8 mouse cellular contexts compared by ENCODE assay signal in genomic region chr6:88431202-88431601, GRCm38 (mm10). TPM values are rescaled to one million over a fixed set of nuclear protein-coding genes. Genes with fewer than 3 reads are reported as not detected.
DNase-seq lines count a peak whose midpoint lies in the region; ATAC-seq and TF ChIP-seq lines count a peak whose summit lies in the region.

No protein-coding gene starts in this region.

- H3K4me2 ChIP-seq in hindbrain, embryonic 16.5 days (ENCODE audit: low read length): no peak overlapping the region
- H3K4me2 ChIP-seq in liver, postnatal 0 days (ENCODE audit: low read depth, low read length): no peak overlapping the region

- TF ChIP-seq EP300 in ES-Bruce4 (IDR thresholded peaks at IDR 0.05; ENCODE audit: insufficient read depth, low read depth, low read length): no peak
- TF ChIP-seq EP300 in liver, postnatal 0 days (IDR thresholded peaks at IDR 0.05; ENCODE audit: low read depth): no peak

- H3K9ac ChIP-seq in ES-Bruce4 (ENCODE audit: low read depth, poor library complexity, severe bottlenecking): no peak overlapping the region
- no peak overlapping the region for H3K9ac ChIP-seq in hindbrain, embryonic 16.5 days (ENCODE audit: low read depth, low read length)
- H3K9ac ChIP-seq in liver, postnatal 0 days (replicated peaks): no peak overlapping the region

- H3K9me3 ChIP-seq in ES-Bruce4 (replicated peaks; ENCODE audit: control insufficient read depth, insufficient read depth, low read length, poor library complexity, severe bottlenecking): no peaks in the 10 kb centered on the region
- H3K9me3 ChIP-seq in hindbrain, embryonic 16.5 days (ENCODE audit: control insufficient read depth, low read length): no peaks in the 10 kb centered on the region
- H3K9me3 ChIP-seq in liver, postnatal 0 days (ENCODE audit: low read length): no peaks in the 10 kb centered on the region

- 39% methylated on average over 4 of the region's 4 CpGs for WGBS in hindbrain, embryonic 16.5 days
- 21% methylated on average over 4 of the region's 4 CpGs for WGBS in liver, postnatal 0 days (ENCODE audit: insufficient replicate concordance)

- TF ChIP-seq CTCF in ES-Bruce4 (IDR thresholded peaks at IDR 0.05; ENCODE audit: low read depth, low read length): peak; percentile 75
- TF ChIP-seq CTCF in liver, postnatal 0 days (IDR thresholded peaks at IDR 0.05; ENCODE audit: low read depth): peak; percentile 81

- TF ChIP-seq POLR2A in ES-Bruce4 (IDR thresholded peaks at IDR 0.05; ENCODE audit: insufficient read depth, low read length): no peak

- no peaks in the 10 kb centered on the region for H3K36me3 ChIP-seq in ES-Bruce4 (ENCODE audit: control insufficient read depth, insufficient read depth, low read length, poor library complexity, severe bottlenecking)
- H3K36me3 ChIP-seq in hindbrain, embryonic 16.5 days (ENCODE audit: control insufficient read depth, insufficient read depth, low read length): no peaks in the 10 kb centered on the region
- no peaks in the 10 kb centered on the region for H3K36me3 ChIP-seq in liver, postnatal 0 days (replicated peaks; ENCODE audit: insufficient read depth, low read length)

- DNase-seq in gastrocnemius, adult 18-20 months (ENCODE audit: low spot score): peak; percentile 14
- no peak for DNase-seq in gastrocnemius, postnatal 25 days
- DNase-seq in embryo, embryonic 10.5 days (ENCODE audit: low spot score): peak; percentile 73
- peak; percentile 54 for DNase-seq in liver, postnatal 0 days
- DNase-seq in frontal cortex, postnatal 36 days (ENCODE audit: low spot score in 2 of 2): no peak

- H3K27ac ChIP-seq in ES-Bruce4 (ENCODE audit: insufficient read depth, low read length): no peak overlapping the region
- no peak overlapping the region for H3K27ac ChIP-seq in hindbrain, embryonic 16.5 days (ENCODE audit: low read depth, low read length)
- H3K27ac ChIP-seq in liver, postnatal 0 days (ENCODE audit: low read depth): no peak overlapping the region

- 0 out of 2 replicates have a peak, but pooled peaks have one; percentile 52 for ATAC-seq in hindbrain, embryonic 16.5 days
- ATAC-seq in liver, postnatal 0 days: peak; percentile 71
- no peak for ATAC-seq in activated CD4-positive, CD25-positive, alpha-beta regulatory T cell, adult 4 months

- no peaks in the 10 kb centered on the region for H3K27me3 ChIP-seq in ES-Bruce4 (ENCODE audit: control insufficient read depth, insufficient read depth, low read length, poor library complexity, severe bottlenecking)
- no peaks in the 10 kb centered on the region for H3K27me3 ChIP-seq in hindbrain, embryonic 16.5 days (replicated peaks; ENCODE audit: control insufficient read depth, insufficient read depth, low read length)
- no peaks in the 10 kb centered on the region for H3K27me3 ChIP-seq in liver, postnatal 0 days (ENCODE audit: insufficient read depth, low read length)

- no peaks in the 10 kb centered on the region for H3K4me1 ChIP-seq in ES-Bruce4 (ENCODE audit: control insufficient read depth, insufficient read depth, low read length)
- no peaks in the 10 kb centered on the region for H3K4me1 ChIP-seq in hindbrain, embryonic 16.5 days (ENCODE audit: control insufficient read depth, insufficient read depth, low read depth, low read length)
- H3K4me1 ChIP-seq in liver, postnatal 0 days (ENCODE audit: insufficient read depth): peaks cover 3% of the 10 kb centered on the region; the same call in 1 of the 2 replicates

- no peak overlapping the region for H3K4me3 ChIP-seq in ES-Bruce4 (ENCODE audit: low read depth, low read length)
- H3K4me3 ChIP-seq in hindbrain, embryonic 16.5 days (ENCODE audit: low read length): no peak overlapping the region
- H3K4me3 ChIP-seq in liver, postnatal 0 days (ENCODE audit: low read depth, low read length): no peak overlapping the region

RNA-seq across cellular contexts. Expression of gene Eefsec, which starts 15.1 kb away (rescaled TPM):
- 1 to 10 TPM; 7.1 to 7.6 TPM for total RNA-seq in gastrocnemius, adult 18-20 months (2021)
- total RNA-seq in gastrocnemius, postnatal 25 days (2021): 1 to 10 TPM; 7.4 to 7.5 TPM
- polyA plus RNA-seq in ES-Bruce4 (2011; ENCODE audit: insufficient read depth, insufficient read length, low read depth, missing spikeins): 18.7 and 21.1 TPM in 2 replicates
- polyA plus RNA-seq in hindbrain, embryonic 16.5 days (2015; fragmentation: Nextera tagmentation; extraction: Ambion mirVana): 24.4 and 24.9 TPM in 2 replicates
- polyA plus RNA-seq in liver, postnatal 0 days (2015; fragmentation: Nextera tagmentation; extraction: Ambion mirVana): 15.2 and 19.1 TPM in 2 replicates
- 10 to 100 TPM; 28.4 to 30.5 TPM for polyA plus RNA-seq in activated CD4-positive, CD25-positive, alpha-beta regulatory T cell, adult 4 months (2017; shearing (Covaris generic))

RNA-seq across cellular contexts. Expression of gene Ruvbl1, which starts 34.0 kb away (rescaled TPM):
- 10 to 100 TPM; 21.9 to 23.9 TPM for total RNA-seq in gastrocnemius, adult 18-20 months (2021)
- total RNA-seq in gastrocnemius, postnatal 25 days (2021): 10 to 100 TPM; 16.9 to 17.8 TPM
- 102 TPM in 2 replicates for polyA plus RNA-seq in ES-Bruce4 (2011; ENCODE audit: insufficient read depth, insufficient read length, low read depth, missing spikeins)
- 93.8 and 95.2 TPM in 2 replicates for polyA plus RNA-seq in hindbrain, embryonic 16.5 days (2015; fragmentation: Nextera tagmentation; extraction: Ambion mirVana)
- polyA plus RNA-seq in liver, postnatal 0 days (2015; fragmentation: Nextera tagmentation; extraction: Ambion mirVana): 34.3 and 37.0 TPM in 2 replicates
- polyA plus RNA-seq in activated CD4-positive, CD25-positive, alpha-beta regulatory T cell, adult 4 months (2017; shearing (Covaris generic)): 10 to 100 TPM; 52.0 to 75.2 TPM

Comparison
In these comparisons a context has a peak if more than half of its experiments do, and no peak if none do; other contexts are left out.
1. DNase-seq: peak in gastrocnemius, adult 18-20 months (single experiment), embryo, embryonic 10.5 days (single experiment) and liver, postnatal 0 days (single experiment); none in gastrocnemius, postnatal 25 days (single experiment) and frontal cortex, postnatal 36 days (0 of 2).